Mouse (Mus musculus) heart, postnatal 0 days (tissue): ENCODE data around the gene Gys1. TPM values are rescaled to one million over a fixed set of nuclear protein-coding genes. Genes with fewer than 3 reads are reported as not detected.

Experiments
- ATAC-seq: fragments of 200-750 bp; cut with Nextera tagmentation; 2 replicates; pipeline ENCODE4 v1.8.0; 2017; ENCODE audit warnings: low read depth, moderate number of reproducible peaks, moderate library complexity; ENCODE audit not compliant: insufficient read depth
- DNase-seq: peaks from one replicate; pipeline ENCODE4 v3.0.0-alpha.2; 2016; ENCODE audit warnings: low spot score
- H3K27ac ChIP-seq: fragments of 300-500 bp; sonication (generic); 2 replicates; pipeline ENCODE4 v1.5.1; 2014; ENCODE audit warnings: low read depth, mild to moderate bottlenecking
- H3K27me3 ChIP-seq: fragments of 300-500 bp; sonication (generic); 2 replicates; pipeline ENCODE4 v1.6.1; 2014; ENCODE audit warnings: low read length, mixed read lengths; ENCODE audit not compliant: control insufficient read depth, insufficient read depth
- H3K36me3 ChIP-seq: fragments of 300-500 bp; sonication (generic); replicated peaks from 2 replicates; pipeline ENCODE4 v1.6.1; 2014; ENCODE audit warnings: low read length, mixed read lengths; ENCODE audit not compliant: control insufficient read depth, insufficient read depth
- H3K4me1 ChIP-seq: fragments of 300-500 bp; sonication (generic); 2 replicates; pipeline ENCODE4 v1.6.1; 2014; ENCODE audit warnings: antibody characterized with exemption; ENCODE audit not compliant: control insufficient read depth, insufficient read depth
- H3K4me2 ChIP-seq: fragments of 300-500 bp; sonication (generic); 2 replicates; pipeline ENCODE4 v1.6.1; 2014; ENCODE audit warnings: low read depth, mild to moderate bottlenecking, low read length, moderate library complexity
- H3K4me3 ChIP-seq: fragments of 300-500 bp; sonication (generic); 2 replicates; pipeline ENCODE4 v1.5.1; 2014; ENCODE audit warnings: low read depth, low read length
- H3K9ac ChIP-seq: fragments of 300-500 bp; sonication (generic); replicated peaks from 2 replicates; pipeline ENCODE4 v1.6.1; 2014; ENCODE audit warnings: low read depth, low read length, mixed read lengths
- H3K9me3 ChIP-seq: fragments of 300-500 bp; sonication (generic); replicated peaks from 2 replicates; pipeline ENCODE4 v1.6.1; 2016; ENCODE audit warnings: low read length; ENCODE audit not compliant: control insufficient read depth
- CTCF ChIP-seq: IDR thresholded peaks from 2 replicates; pipeline ENCODE4 v1.5.1; 2016; ENCODE audit warnings: antibody characterized with exemption, control low read depth, low read depth
- EP300 ChIP-seq: IDR thresholded peaks from 2 replicates; pipeline ENCODE4 v1.6.1; 2016; ENCODE audit warnings: antibody characterized with exemption, low read depth
- WGBS: fragments of 180-500 bp; shearing (Covaris S2); extraction: QIAGEN DNeasy Blood & Tissue Kit; methylation state at CpG from one replicate; pipeline ENCODE4 v1.1.7; 2014; 5-methylcytosine and 5-hydroxymethylcytosine counted together
- polyA plus RNA-seq: library from polyadenylated mRNA; unstranded; fragments of >200 nt; fragmentation: Nextera tagmentation; extraction: Ambion mirVana; gene quantifications from 2 replicates; pipeline ENCODE4 v1.2.1, GENCODE M21; 2015
- total RNA-seq: library from RNA; depleted of rRNA; stranded (reverse); fragments of >200 nt; gene quantifications from 2 replicates; pipeline ENCODE4 v1.2.3, GENCODE M21; 2014; ENCODE audit warnings: low replicate concordance

The Gys1 gene
- total and polyA plus RNA-seq, 2 experiments from 2014 or later = 70.4 to 123 TPM

DNA sequence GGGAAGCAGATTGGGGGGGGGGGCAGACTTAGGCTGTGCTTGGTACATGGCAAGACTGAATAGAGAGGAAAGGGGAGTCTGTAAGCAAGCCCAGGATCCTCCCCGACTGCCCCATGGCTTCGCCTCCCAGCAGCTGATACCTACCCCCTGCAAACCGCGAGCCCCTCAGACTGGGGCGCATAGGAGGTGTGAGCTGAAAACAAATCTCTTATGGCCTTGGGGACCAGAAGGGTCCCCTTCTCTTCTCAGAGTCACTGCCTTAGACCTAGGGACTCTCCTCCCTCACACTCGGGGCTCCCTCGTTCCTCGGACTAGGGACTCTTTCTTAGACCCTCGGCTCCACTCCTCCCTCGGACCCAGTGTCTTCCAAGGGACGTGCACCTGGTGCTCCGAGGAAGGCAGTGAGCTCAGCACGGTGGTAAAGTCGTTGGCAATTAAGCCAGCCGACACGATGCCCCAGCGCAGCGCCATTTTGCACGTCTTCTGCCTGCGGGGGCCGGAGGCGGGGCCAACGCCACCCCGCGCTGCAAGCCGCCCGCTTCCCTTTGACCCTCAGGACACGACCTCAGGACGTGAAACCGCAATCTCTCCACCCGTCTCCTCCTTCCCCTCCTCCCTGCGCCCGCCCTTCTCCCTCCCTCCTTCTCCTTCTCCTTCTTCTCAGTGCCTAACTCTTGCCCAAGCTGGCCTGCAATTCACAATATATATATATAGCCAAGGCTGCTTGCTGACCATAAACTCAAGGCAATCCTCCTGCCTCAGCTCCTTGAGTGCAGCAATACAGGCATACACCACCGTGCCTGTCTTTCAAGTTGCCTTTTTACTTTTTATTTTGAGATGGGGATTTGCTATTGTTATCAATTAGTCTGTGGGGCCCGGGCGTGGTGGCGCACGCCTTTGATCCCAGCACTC is 53.9 kb downstream of the Gys1 start, which contains the start of gene Dhdh:
Gene Dhdh, minus strand, starts transcription at position 513 of the 912 bp plus-strand sequence.
- WGBS = 11% methylated on average over 38 of the region's 38 CpGs
- peak; percentile 55 for ATAC-seq
- Histone ChIP-seq H3K4me3 (peak within 1 kb of the TSS; percentile 49), H3K36me3 (peaks cover 7% of the 10 kb centered on the region), H3K4me2 (peak within 1 kb of the TSS; percentile 69), H3K4me1 (peaks cover 11% of the 10 kb centered on the region; the same call in 1 of the 2 replicates), H3K27me3 (no peaks in the 10 kb centered on the region), H3K9me3 (no peaks in the 10 kb centered on the region), H3K27ac (peak within 1 kb of the TSS; percentile 18), H3K9ac (peak within 1 kb of the TSS; percentile 59)
- DNase-seq = no peak
- TF ChIP-seq CTCF = no peak
- no peak for TF ChIP-seq EP300

DNA sequence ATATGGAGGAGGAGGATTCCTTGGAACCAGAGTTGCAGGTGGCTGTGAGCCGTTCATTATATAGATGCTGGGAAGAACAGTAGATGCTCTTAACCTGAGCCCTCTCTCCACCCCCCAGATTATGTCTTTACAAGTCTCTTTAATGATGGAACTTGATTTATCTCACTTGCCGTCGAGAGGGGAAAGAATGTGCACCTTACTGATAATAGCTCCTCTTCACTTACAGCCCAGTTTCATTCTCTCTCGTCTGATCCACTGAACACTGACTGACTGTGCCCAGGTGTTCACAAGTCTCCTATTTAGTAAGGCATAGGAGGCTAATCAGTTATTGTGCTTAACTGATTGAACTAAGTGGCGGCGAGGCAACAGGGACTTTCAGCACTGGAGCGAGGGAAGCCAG is 54.9 kb downstream of the Gys1 start:
- H3K27me3 ChIP-seq = no peaks in the 10 kb centered on the region
- ATAC-seq = no peak
- peaks cover 17% of the 10 kb centered on the region for H3K36me3 ChIP-seq
- H3K9me3 ChIP-seq = no peaks in the 10 kb centered on the region
- no peak for DNase-seq
- H3K9ac ChIP-seq = no peak overlapping the region
- H3K4me1 ChIP-seq = peaks cover 11% of the 10 kb centered on the region; the same call in 1 of the 2 replicates
- no peak overlapping the region for H3K27ac ChIP-seq
- H3K4me2 ChIP-seq = no peak overlapping the region
- TF ChIP-seq EP300 (no peak), CTCF (no peak)
- 68% methylated on average over 7 of the region's 7 CpGs for WGBS
- no peak overlapping the region for H3K4me3 ChIP-seq

DNA sequence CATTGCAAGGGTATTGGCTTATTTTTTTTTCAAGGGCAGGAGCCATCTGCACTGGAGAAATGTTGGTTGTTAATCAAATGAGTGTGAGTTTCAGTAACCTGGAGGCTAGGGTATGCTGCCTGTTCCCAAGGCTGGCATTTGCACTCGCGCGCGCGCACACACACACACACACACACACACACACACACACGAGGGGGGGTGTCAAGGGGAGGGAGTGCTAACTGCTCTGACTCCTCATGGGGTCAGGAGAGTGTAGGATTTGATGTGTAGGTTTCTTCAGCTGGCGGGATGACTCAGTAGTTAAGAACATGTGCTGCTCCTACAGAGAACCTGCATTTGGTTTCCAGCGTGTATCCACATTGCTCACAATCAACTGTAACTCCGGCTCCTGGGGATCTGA is 56.2 kb downstream of the Gys1 start:
- H3K4me2 ChIP-seq = no peak overlapping the region
- 38% methylated on average over 9 of the region's 9 CpGs for WGBS
- TF ChIP-seq EP300 (no peak), CTCF (no peak)

DNA sequence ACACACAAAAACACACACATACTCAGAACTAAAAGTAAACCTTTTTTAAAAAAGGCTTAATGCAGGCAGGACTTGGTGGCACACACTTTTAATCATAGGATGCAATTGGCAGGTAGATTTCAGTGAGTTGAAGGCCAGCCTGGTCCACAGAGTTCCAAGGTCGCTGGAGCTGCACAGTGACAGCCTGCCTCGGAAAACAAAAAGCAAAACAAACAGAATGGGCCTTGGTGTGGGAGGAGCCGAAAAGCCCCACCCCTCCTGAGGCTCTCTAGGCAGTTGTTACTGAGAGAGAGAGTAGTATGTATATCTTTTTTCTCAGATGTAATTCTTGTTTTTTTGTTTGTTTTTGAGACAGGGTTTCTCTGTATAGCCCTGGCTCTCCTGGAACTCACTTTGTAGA is 56.6 kb downstream of the Gys1 start:
- H3K27me3 ChIP-seq = no peaks in the 10 kb centered on the region
- no peak overlapping the region for H3K9ac ChIP-seq
- WGBS = 27% methylated on average over 3 of the region's 3 CpGs
- H3K4me3 ChIP-seq = no peak overlapping the region
- TF ChIP-seq CTCF (no peak), EP300 (no peak)
- H3K36me3 ChIP-seq = peaks cover 29% of the 10 kb centered on the region
- no peak overlapping the region for H3K27ac ChIP-seq
- no peaks in the 10 kb centered on the region for H3K9me3 ChIP-seq
- H3K4me2 ChIP-seq = no peak overlapping the region
- ATAC-seq (no peak), DNase-seq (no peak)
- peaks cover 11% of the 10 kb centered on the region; the same call in 1 of the 2 replicates for H3K4me1 ChIP-seq

More for the DNA sequence above, 56.2 kb downstream of the Gys1 start:
- Histone ChIP-seq H3K4me3 (no peak overlapping the region), H3K4me1 (peaks cover 11% of the 10 kb centered on the region; the same call in 1 of the 2 replicates), H3K27ac (no peak overlapping the region), H3K9ac (no peak overlapping the region), H3K9me3 (no peaks in the 10 kb centered on the region), H3K27me3 (no peaks in the 10 kb centered on the region), H3K36me3 (peaks cover 29% of the 10 kb centered on the region)
- 0 out of 2 replicates have a peak, but pooled peaks have one; percentile 15 for ATAC-seq
- DNase-seq = no peak

DNA sequence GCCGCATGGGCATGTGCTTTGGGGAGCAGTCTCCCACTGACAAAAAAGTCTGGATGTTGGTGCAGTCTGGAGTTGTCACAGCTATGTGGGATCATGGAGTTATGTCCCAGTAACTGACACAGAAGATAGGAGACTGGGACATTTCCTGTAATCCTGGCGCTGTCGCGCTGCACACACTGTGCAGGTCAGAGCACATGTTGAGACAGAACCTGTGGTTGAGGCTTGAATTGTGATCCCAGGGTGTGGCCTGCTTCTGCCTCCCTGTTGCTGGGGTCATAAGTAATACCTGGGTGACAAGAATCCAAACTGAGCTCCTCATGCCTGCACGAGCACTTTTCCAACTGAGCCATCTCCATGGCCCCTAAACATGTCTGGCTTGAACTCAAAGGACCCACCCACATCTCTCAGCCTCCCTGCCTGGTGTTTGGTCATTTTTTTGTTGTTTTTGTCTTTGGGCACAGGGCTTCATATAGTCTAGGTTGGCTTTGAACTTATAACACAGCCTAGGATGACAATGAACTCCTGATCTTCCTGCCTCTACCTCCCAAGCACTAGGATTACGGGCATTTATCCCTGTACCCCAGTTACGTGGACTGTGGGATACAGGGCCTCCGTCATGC is 57.7 kb downstream of the Gys1 start:
- TF ChIP-seq CTCF (no peak), EP300 (no peak)
- Histone ChIP-seq H3K4me2 (no peak overlapping the region), H3K4me1 (peaks cover 11% of the 10 kb centered on the region; the same call in 1 of the 2 replicates), H3K9me3 (no peaks in the 10 kb centered on the region), H3K4me3 (no peak overlapping the region), H3K27ac (peak overlapping the region; percentile 67; the same call in 1 of the 2 replicates), H3K27me3 (no peaks in the 10 kb centered on the region), H3K9ac (no peak overlapping the region), H3K36me3 (peaks cover 38% of the 10 kb centered on the region)
- DNase-seq (no peak), ATAC-seq (no peak)
- WGBS = 90% methylated on average over 8 of the region's 8 CpGs
